Mouse (Mus musculus) cortical plate, adult 2 months (tissue): ENCODE data around the gene Olfr95.

Experiments used
- CTCF ChIP-seq: fragments of 200-500 bp; IDR thresholded peaks from 2 replicates; pipeline ENCODE4 v1.5.1; 2011; ENCODE audit warnings: mild to moderate bottlenecking, control low read depth, low read length; ENCODE audit not compliant: insufficient read depth; ENCODE audit errors: extremely low read depth
- POLR2A ChIP-seq: fragments of 200-500 bp; IDR thresholded peaks from 2 replicates; pipeline ENCODE4 v1.6.1; 2011; ENCODE audit warnings: mild to moderate bottlenecking, low read length, control low read depth; ENCODE audit not compliant: insufficient read depth; ENCODE audit errors: extremely low read depth

GRCm38 (mm10) chr17:37200894-37201293 is 12.0 kb downstream of the Olfr95 start, which contains the start of gene Olfr94:
- TF ChIP-seq CTCF (no peak), POLR2A (no peak)
